Mouse (Mus musculus) megakaryocyte, embryonic 14.5 days (primary cell): Measurements from ENCODE around the gene Arl6.

Experiments
- FLI1 ChIP-seq: IDR thresholded peaks from 2 replicates; pipeline ENCODE4 v1.6.1; 2012; ENCODE audit warnings: low read length, inconsistent platforms, mixed read lengths
- GATA1 ChIP-seq: IDR thresholded peaks from 3 replicates; pipeline ENCODE4 v1.6.1; 2012; ENCODE audit warnings: mixed read lengths, low read length, inconsistent platforms, borderline replicate concordance

DNA sequence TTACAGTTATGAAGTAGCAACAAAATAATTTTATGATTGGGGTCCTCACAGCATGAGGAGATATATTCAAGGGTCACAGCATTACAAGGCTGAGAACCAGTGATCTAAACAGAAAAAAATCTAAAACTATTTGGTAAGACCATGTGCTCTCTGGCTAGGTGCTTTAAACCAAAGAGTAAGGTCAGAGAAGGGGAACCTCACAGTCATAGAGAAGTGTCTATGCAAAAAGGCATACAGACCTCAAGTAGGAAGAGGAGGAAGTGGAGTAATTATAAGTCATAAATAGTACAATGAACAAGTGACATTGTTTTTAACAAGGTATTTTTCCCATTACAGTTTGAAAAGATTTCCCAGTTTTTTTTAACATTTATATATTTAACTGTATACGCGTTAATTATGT, 17.6 kb downstream of the Arl6 start:
- TF ChIP-seq GATA1 (no peak), FLI1 (no peak)
